Mouse (Mus musculus): ENCODE results near the gene Olfr62.

DNA sequence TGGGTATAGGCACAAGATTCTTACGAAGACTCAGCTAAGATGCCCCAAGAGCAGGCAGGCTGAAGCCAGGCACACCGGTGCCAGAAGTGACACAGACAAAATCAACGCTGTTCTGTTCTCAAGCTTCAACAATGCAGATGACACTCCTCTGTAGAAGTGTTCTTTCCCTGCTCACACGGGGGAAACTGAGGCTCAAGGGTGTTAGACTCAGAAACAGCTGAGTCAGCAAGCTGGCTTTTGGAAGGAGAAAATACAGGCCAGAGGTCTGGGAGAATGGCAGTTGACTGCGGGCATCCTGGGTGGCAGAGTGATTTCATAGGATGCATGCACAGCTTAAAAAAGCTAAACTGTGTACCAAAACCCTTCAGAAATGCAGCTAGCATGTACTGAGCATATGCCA, 49.3 kb downstream of the Olfr62 start:
- TF ChIP-seq CTCF (IDR thresholded peaks at IDR 0.05; ENCODE audit: borderline replicate concordance, insufficient read depth, low read length) (no peak), POLR2A (IDR thresholded peaks at IDR 0.05; ENCODE audit: low read depth, low read length) (no peak)
